Mouse (Mus musculus): ENCODE data around the gene Cdc42ep2. TPM values are rescaled to one million over a fixed set of nuclear protein-coding genes. Genes with fewer than 3 reads are reported as not detected.

Cdc42ep2 gene
- polyA plus RNA-seq, 1 experiment from 2014 or later, result 9.3 TPM

GRCm38 (mm10) chr19:5937836-5938406 is 13.3 kb upstream of the Cdc42ep2 start:
- Histone ChIP-seq H3K4me3 (ENCODE audit: low read depth, low read length) (no peak overlapping the region), H3K4me2 (ENCODE audit: low read length) (peak overlapping the region; percentile 3; the same call in 1 of the 2 replicates), H3K4me1 (replicated peaks; ENCODE audit: control insufficient read depth, insufficient read depth, low read length) (peaks cover 19% of the 10 kb centered on the region), H3K27me3 (replicated peaks; ENCODE audit: control insufficient read depth, insufficient read depth, low read length) (no peaks in the 10 kb centered on the region), H3K9ac (ENCODE audit: low read length) (no peak overlapping the region), H3K36me3 (ENCODE audit: control insufficient read depth, insufficient read depth, low read length) (peaks cover 26% of the 10 kb centered on the region), H3K27ac (ENCODE audit: low read depth) (no peak overlapping the region), H3K9me3 (ENCODE audit: control insufficient read depth, low read length) (no peaks in the 10 kb centered on the region)
- WGBS, result 20% methylated on average over 14 of the region's 14 CpGs
- ATAC-seq (replicated peaks; ENCODE audit: low FRiP score, low TSS enrichment, low read depth) (no peak), DNase-seq (ENCODE audit: low spot score) (no peak)

- Histone ChIP-seq H3K9ac (ENCODE audit: low read length) (no peak overlapping the region), H3K4me2 (ENCODE audit: low read length) (no peak overlapping the region), H3K4me3 (ENCODE audit: low read depth, low read length) (no peak overlapping the region), H3K9me3 (ENCODE audit: control insufficient read depth, low read length) (no peaks in the 10 kb centered on the region), H3K36me3 (ENCODE audit: control insufficient read depth, insufficient read depth, low read length) (peaks cover 19% of the 10 kb centered on the region), H3K27me3 (replicated peaks; ENCODE audit: control insufficient read depth, insufficient read depth, low read length) (no peaks in the 10 kb centered on the region), H3K27ac (ENCODE audit: low read depth) (no peak overlapping the region), H3K4me1 (replicated peaks; ENCODE audit: control insufficient read depth, insufficient read depth, low read length) (peaks cover 19% of the 10 kb centered on the region)
- ATAC-seq (replicated peaks; ENCODE audit: low FRiP score, low TSS enrichment, low read depth), result no peak
- no peak for DNase-seq (ENCODE audit: low spot score)
- 72% methylated on average over 21 of the region's 21 CpGs for WGBS
Measured at GRCm38 (mm10) chr19:5937095-5937835, 12.6 kb upstream of the Cdc42ep2 start.

- H3K27ac ChIP-seq (ENCODE audit: low read depth), result no peak overlapping the region
- no peak for ATAC-seq (replicated peaks; ENCODE audit: low FRiP score, low TSS enrichment, low read depth)
- no peak overlapping the region for H3K9ac ChIP-seq (ENCODE audit: low read length)
- peaks cover 19% of the 10 kb centered on the region for H3K4me1 ChIP-seq (replicated peaks; ENCODE audit: control insufficient read depth, insufficient read depth, low read length)
- peaks cover 8% of the 10 kb centered on the region; the same call in 1 of the 2 replicates for H3K36me3 ChIP-seq (ENCODE audit: control insufficient read depth, insufficient read depth, low read length)
- H3K4me2 ChIP-seq (ENCODE audit: low read length), result no peak overlapping the region; the same call in 1 of the 2 replicates
- H3K9me3 ChIP-seq (ENCODE audit: control insufficient read depth, low read length), result no peaks in the 10 kb centered on the region
- no peak overlapping the region for H3K4me3 ChIP-seq (ENCODE audit: low read depth, low read length)
- no peak for DNase-seq (ENCODE audit: low spot score)
- no peaks in the 10 kb centered on the region for H3K27me3 ChIP-seq (replicated peaks; ENCODE audit: control insufficient read depth, insufficient read depth, low read length)
- 60% methylated on average over 5 of the region's 5 CpGs for WGBS
Measured at GRCm38 (mm10) chr19:5935691-5936090, 11.1 kb upstream of the Cdc42ep2 start.

GRCm38 (mm10) chr19:5935266-5935665 is 10.7 kb upstream of the Cdc42ep2 start:
- H3K4me3 ChIP-seq (ENCODE audit: low read depth, low read length), result no peak overlapping the region
- H3K9ac ChIP-seq (ENCODE audit: low read length), result no peak overlapping the region
- peak overlapping the region; percentile 25; the same call in 1 of the 2 replicates for H3K27ac ChIP-seq (ENCODE audit: low read depth)
- 10% methylated on average over 3 of the region's 3 CpGs for WGBS
- ATAC-seq (replicated peaks; ENCODE audit: low FRiP score, low TSS enrichment, low read depth) (0 out of 2 replicates have a peak, but pooled peaks have one; percentile 51), DNase-seq (ENCODE audit: low spot score) (peak; percentile 65)
- no peaks in the 10 kb centered on the region for H3K9me3 ChIP-seq (ENCODE audit: control insufficient read depth, low read length)
- H3K36me3 ChIP-seq (ENCODE audit: control insufficient read depth, insufficient read depth, low read length), result peaks cover 6% of the 10 kb centered on the region; the same call in 1 of the 2 replicates
- peaks cover 22% of the 10 kb centered on the region for H3K4me1 ChIP-seq (replicated peaks; ENCODE audit: control insufficient read depth, insufficient read depth, low read length)
- no peak overlapping the region; the same call in 1 of the 2 replicates for H3K4me2 ChIP-seq (ENCODE audit: low read length)
- no peaks in the 10 kb centered on the region for H3K27me3 ChIP-seq (replicated peaks; ENCODE audit: control insufficient read depth, insufficient read depth, low read length)

GRCm38 (mm10) chr19:5929634-5930596 is 5.3 kb upstream of the Cdc42ep2 start:
- ATAC-seq (replicated peaks; ENCODE audit: low FRiP score, low TSS enrichment, low read depth), result no peak
- DNase-seq (ENCODE audit: low spot score), result peak; percentile 64
- no peak overlapping the region for H3K9ac ChIP-seq (ENCODE audit: low read length)
- peak overlapping the region; percentile 10; the same call in 1 of the 2 replicates for H3K27ac ChIP-seq (ENCODE audit: low read depth)
- H3K36me3 ChIP-seq (ENCODE audit: control insufficient read depth, insufficient read depth, low read length), result no peaks in the 10 kb centered on the region
- no peaks in the 10 kb centered on the region for H3K27me3 ChIP-seq (replicated peaks; ENCODE audit: control insufficient read depth, insufficient read depth, low read length)
- 49% methylated on average over 14 of the region's 14 CpGs for WGBS
- H3K4me1 ChIP-seq (replicated peaks; ENCODE audit: control insufficient read depth, insufficient read depth, low read length), result peaks cover 29% of the 10 kb centered on the region
- H3K4me2 ChIP-seq (ENCODE audit: low read length), result no peak overlapping the region
- no peaks in the 10 kb centered on the region for H3K9me3 ChIP-seq (ENCODE audit: control insufficient read depth, low read length)
- H3K4me3 ChIP-seq (ENCODE audit: low read depth, low read length), result no peak overlapping the region

GRCm38 (mm10) chr19:5928546-5928945 is 3.9 kb upstream of the Cdc42ep2 start:
- no peaks in the 10 kb centered on the region for H3K27me3 ChIP-seq (replicated peaks; ENCODE audit: control insufficient read depth, insufficient read depth, low read length)
- peaks cover 31% of the 10 kb centered on the region for H3K4me1 ChIP-seq (replicated peaks; ENCODE audit: control insufficient read depth, insufficient read depth, low read length)
- no peak overlapping the region for H3K9ac ChIP-seq (ENCODE audit: low read length)
- ATAC-seq (replicated peaks; ENCODE audit: low FRiP score, low TSS enrichment, low read depth) (no peak), DNase-seq (ENCODE audit: low spot score) (no peak)
- no peak overlapping the region for H3K27ac ChIP-seq (ENCODE audit: low read depth)
- WGBS, result 43% methylated on average over 3 of the region's 3 CpGs
- no peaks in the 10 kb centered on the region for H3K36me3 ChIP-seq (ENCODE audit: control insufficient read depth, insufficient read depth, low read length)
- no peak overlapping the region for H3K4me2 ChIP-seq (ENCODE audit: low read length)
- no peak overlapping the region for H3K4me3 ChIP-seq (ENCODE audit: low read depth, low read length)
- no peaks in the 10 kb centered on the region for H3K9me3 ChIP-seq (ENCODE audit: control insufficient read depth, low read length)

GRCm38 (mm10) chr19:5928104-5928503 is 3.5 kb upstream of the Cdc42ep2 start:
- 64% methylated on average over 6 of the region's 6 CpGs for WGBS
- Histone ChIP-seq H3K27me3 (replicated peaks; ENCODE audit: control insufficient read depth, insufficient read depth, low read length) (no peaks in the 10 kb centered on the region), H3K4me2 (ENCODE audit: low read length) (no peak overlapping the region), H3K36me3 (ENCODE audit: control insufficient read depth, insufficient read depth, low read length) (no peaks in the 10 kb centered on the region), H3K9me3 (ENCODE audit: control insufficient read depth, low read length) (no peaks in the 10 kb centered on the region), H3K9ac (ENCODE audit: low read length) (no peak overlapping the region), H3K4me3 (ENCODE audit: low read depth, low read length) (no peak overlapping the region), H3K27ac (ENCODE audit: low read depth) (no peak overlapping the region), H3K4me1 (replicated peaks; ENCODE audit: control insufficient read depth, insufficient read depth, low read length) (peaks cover 31% of the 10 kb centered on the region)
- DNase-seq (ENCODE audit: low spot score), result no peak
- no peak for ATAC-seq (replicated peaks; ENCODE audit: low FRiP score, low TSS enrichment, low read depth)

- ATAC-seq (replicated peaks; ENCODE audit: low FRiP score, low TSS enrichment, low read depth) (no peak), DNase-seq (ENCODE audit: low spot score) (no peak)
- Histone ChIP-seq H3K27ac (ENCODE audit: low read depth) (no peak overlapping the region), H3K4me3 (ENCODE audit: low read depth, low read length) (no peak overlapping the region), H3K9ac (ENCODE audit: low read length) (no peak overlapping the region), H3K4me1 (replicated peaks; ENCODE audit: control insufficient read depth, insufficient read depth, low read length) (peaks cover 31% of the 10 kb centered on the region), H3K4me2 (ENCODE audit: low read length) (no peak overlapping the region), H3K27me3 (replicated peaks; ENCODE audit: control insufficient read depth, insufficient read depth, low read length) (no peaks in the 10 kb centered on the region), H3K9me3 (ENCODE audit: control insufficient read depth, low read length) (no peaks in the 10 kb centered on the region), H3K36me3 (ENCODE audit: control insufficient read depth, insufficient read depth, low read length) (no peaks in the 10 kb centered on the region)
- WGBS, result 63% methylated on average over 8 of the region's 8 CpGs
Measured at GRCm38 (mm10) chr19:5927532-5927931, 2.9 kb upstream of the Cdc42ep2 start.
